Mouse (Mus musculus) neutrophil, adult 5-6 weeks (primary cell): ENCODE data around the gene Gm11111. TPM values are rescaled to one million over a fixed set of nuclear protein-coding genes. Genes with fewer than 3 reads are reported as not detected.
"Not testable (repeated sequence)": the region's sequence is repeated elsewhere in the genome, so short reads cannot be mapped to it uniquely, and the experiment has no call there.

ENCODE experiments used
- ATAC-seq: fragments of 151-379, 151-347 bp; 2 replicates; pipeline ENCODE4 v1.8.0; 2017; ENCODE audit warnings: mild to moderate bottlenecking, moderate TSS enrichment; ENCODE audit not compliant: insufficient number of reproducible peaks, poor library complexity, low FRiP score, severe bottlenecking; ENCODE audit errors: extremely low read depth
- total RNA-seq: library from RNA; stranded (forward); fragments of 200-1000 nt; gene quantifications from 2 replicates; pipeline ENCODE4 v1.2.3, GENCODE M21; 2017

The Gm11111 gene
- total RNA-seq, 1 experiment from 2014 or later, result not detected

DNA sequence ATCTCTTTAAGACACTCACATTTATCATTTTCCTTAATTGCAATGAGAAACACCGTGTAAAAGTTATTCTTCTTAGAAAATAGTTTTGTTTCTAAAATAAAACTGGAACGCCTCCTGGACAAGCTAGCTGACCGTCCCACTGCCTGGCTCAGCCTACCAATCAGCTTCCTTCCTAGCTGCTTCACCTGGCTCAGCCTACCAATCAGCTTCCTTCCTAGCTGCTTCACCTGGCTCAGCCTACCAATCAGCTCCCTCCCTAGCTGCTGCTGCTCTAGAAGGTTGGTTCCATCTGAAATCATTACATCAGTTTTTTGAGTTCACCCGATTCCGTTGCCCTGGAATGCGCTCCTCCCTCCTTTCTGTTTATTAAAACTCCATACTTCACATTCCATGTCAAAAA lies 24.0 kb downstream of the Gm11111 start:
- ATAC-seq, result not testable (repeated sequence)

DNA sequence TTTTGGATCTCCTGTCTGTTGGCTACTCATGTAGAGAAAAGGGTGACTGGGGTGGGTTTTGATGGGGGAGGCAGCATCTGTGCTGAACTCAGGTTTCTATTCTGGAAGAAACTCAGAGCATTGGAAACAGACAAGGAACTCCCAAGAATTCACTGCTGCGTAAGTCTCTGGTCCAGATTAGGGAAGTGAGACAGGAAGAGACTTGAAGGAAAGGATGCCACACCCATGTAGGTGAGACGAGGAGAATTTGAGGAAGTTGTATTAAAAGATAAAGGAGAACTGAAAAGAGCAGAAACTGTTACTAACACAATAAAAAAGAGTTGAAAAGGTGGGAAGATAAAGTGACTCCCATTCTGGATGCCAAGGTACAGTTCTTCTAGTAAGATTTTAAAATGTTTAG lies 25.9 kb downstream of the Gm11111 start:
- ATAC-seq, result no peak

DNA sequence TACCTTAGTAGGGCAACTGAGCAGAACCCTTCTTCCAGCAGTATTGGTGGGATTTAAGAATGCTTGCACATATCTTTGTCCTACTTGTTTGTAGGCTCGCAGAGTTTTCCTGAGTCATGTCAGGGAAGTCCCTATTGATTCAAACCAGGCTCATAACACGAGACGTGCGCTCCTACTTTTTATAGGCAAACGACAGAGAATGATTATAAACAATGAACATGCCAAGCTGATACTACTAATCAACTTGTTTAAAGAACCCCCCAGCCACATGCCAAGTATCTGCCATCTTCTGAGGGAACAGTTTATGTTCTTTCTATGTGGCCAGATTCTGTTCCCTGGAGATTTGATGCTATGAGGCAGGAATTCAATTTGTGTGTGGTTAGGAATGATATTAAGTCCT lies 28.3 kb downstream of the Gm11111 start:
- ATAC-seq, result no peak

DNA sequence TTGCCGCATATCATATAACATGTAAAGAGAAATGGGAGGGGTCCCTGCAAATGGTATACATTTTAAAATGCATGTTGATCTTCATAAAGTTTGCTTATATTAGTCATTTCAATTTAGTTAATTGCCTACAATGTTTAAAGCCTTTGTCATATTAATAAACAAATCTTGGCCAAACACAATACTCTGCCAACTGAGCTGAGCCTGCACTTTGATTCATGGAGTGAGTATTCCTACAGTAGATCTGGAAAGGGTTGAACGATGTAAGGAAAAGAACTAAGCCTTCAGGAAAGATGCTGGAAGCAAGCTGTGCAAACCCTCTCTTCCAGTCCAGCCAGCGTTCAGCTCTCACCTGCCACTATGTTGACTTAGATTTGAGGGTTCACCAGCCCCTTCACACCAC lies 29.6 kb downstream of the Gm11111 start:
- no peak for ATAC-seq

DNA sequence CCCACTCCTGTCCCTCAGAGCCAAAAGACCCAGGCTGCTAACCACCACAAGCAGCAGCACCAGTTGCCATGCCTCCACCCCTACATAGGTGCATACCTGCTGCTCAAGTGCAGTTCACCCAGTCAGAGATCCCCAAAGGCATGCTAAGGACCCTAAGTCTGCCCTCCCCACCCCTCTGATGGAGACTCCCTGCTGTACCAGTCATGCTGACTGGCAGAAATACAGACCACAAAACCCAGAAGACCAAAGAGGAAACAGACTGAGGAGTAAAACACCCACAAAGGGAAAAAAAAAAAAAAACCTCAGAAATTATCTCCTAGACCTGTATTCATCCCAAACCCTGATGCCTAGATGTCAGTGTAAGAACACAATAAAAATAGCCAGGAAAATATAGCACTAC lies 33.4 kb downstream of the Gm11111 start:
- ATAC-seq, result no peak

Other genes with a start within 250 kb of the Gm11111 start
- gene Cfap299, start 223.4 kb upstream of the Gm11111 start, total RNA-seq, result not detected in 2 replicates